Mouse (Mus musculus) liver, embryonic 12.5 days (tissue): Measurements from ENCODE around the gene Rgl2. TPM values are rescaled to one million over a fixed set of nuclear protein-coding genes. Genes with fewer than 3 reads are reported as not detected.

ENCODE experiments used
- microRNA-seq: library from miRNA; unstranded; fragments of <30 nt; microRNA quantifications from one replicate; pipeline ENCODE4, GENCODE M21; 2017
- polyA plus RNA-seq: library from polyadenylated mRNA; unstranded; fragments of >200 nt; fragmentation: Nextera tagmentation; extraction: Ambion mirVana; gene quantifications from 2 replicates; pipeline ENCODE4 v1.2.1, GENCODE M21; 2016

Rgl2 gene
- polyA plus RNA-seq, 1 experiment from 2014 or later, result 17.3 TPM

Small RNA genes within 50 kb of the gene (microRNA-seq; reads per million reads assigned to microRNA genes)
- not detected for gene Gm27740

Other genes with a start within 250 kb of the Rgl2 start
- gene Hnrnpm, start 242.7 kb upstream of the Rgl2 start, polyA plus RNA-seq, result 222 and 242 TPM in 2 replicates
- 196 and 205 TPM in 2 replicates for gene March2, start 210.9 kb upstream of the Rgl2 start, polyA plus RNA-seq
- 147 and 169 TPM in 2 replicates for gene Rab11b, start 169.0 kb upstream of the Rgl2 start, polyA plus RNA-seq
- gene Angptl4, start 147.7 kb upstream of the Rgl2 start, polyA plus RNA-seq, result 17.3 and 21.0 TPM in 2 replicates
- 12.6 and 13.2 TPM in 2 replicates for gene Kank3, start 119.0 kb upstream of the Rgl2 start, polyA plus RNA-seq
- gene Rps28, start 105.0 kb upstream of the Rgl2 start, polyA plus RNA-seq, result 689 and 715 TPM in 2 replicates
- 296 and 311 TPM in 2 replicates for gene Ndufa7, start 105.0 kb upstream of the Rgl2 start, polyA plus RNA-seq
- gene Cd320, start 86.5 kb upstream of the Rgl2 start, polyA plus RNA-seq, result 22.2 and 24.1 TPM in 2 replicates
- not detected in 2 replicates for gene Gm7029, start 55.7 kb upstream of the Rgl2 start, polyA plus RNA-seq
- gene Kifc1, start 38.9 kb upstream of the Rgl2 start, polyA plus RNA-seq, result 4.8 and 6.0 TPM in 2 replicates
- 0.51 and 0.78 TPM in 2 replicates for gene Platr17, start 24.4 kb upstream of the Rgl2 start, polyA plus RNA-seq
- 33.4 and 37.1 TPM in 2 replicates for gene Daxx, start 20.1 kb upstream of the Rgl2 start, polyA plus RNA-seq
- 29.4 and 30.1 TPM in 2 replicates for gene Tapbp, start 13.6 kb upstream of the Rgl2 start, polyA plus RNA-seq
- gene Zbtb22, start 13.6 kb upstream of the Rgl2 start, polyA plus RNA-seq, result 13.6 and 14.8 TPM in 2 replicates
- 164 and 177 TPM in 2 replicates for gene Pfdn6, start 10.8 kb downstream of the Rgl2 start, polyA plus RNA-seq
- 49.4 and 52.7 TPM in 2 replicates for gene Wdr46, start 11.1 kb downstream of the Rgl2 start, polyA plus RNA-seq
- gene B3galt4, start 21.9 kb downstream of the Rgl2 start, polyA plus RNA-seq, result 2.1 and 2.6 TPM in 2 replicates
- gene Vps52, start 26.3 kb downstream of the Rgl2 start, polyA plus RNA-seq, result 41.1 and 43.5 TPM in 2 replicates
- gene Rps18, start 26.5 kb downstream of the Rgl2 start, polyA plus RNA-seq, result 1,396 and 1,433 TPM in 2 replicates
- 82.1 and 83.5 TPM in 2 replicates for gene H2-K1, start 70.8 kb downstream of the Rgl2 start, polyA plus RNA-seq
- gene Ring1, start 95.1 kb downstream of the Rgl2 start, polyA plus RNA-seq, result 10.6 and 10.7 TPM in 2 replicates
- 33.2 and 36.1 TPM in 2 replicates for gene H2-Ke6, start 98.5 kb downstream of the Rgl2 start, polyA plus RNA-seq
- 91.7 and 96.0 TPM in 2 replicates for gene Slc39a7, start 102.1 kb downstream of the Rgl2 start, polyA plus RNA-seq
- 29.2 and 31.3 TPM in 2 replicates for gene Rxrb, start 102.3 kb downstream of the Rgl2 start, polyA plus RNA-seq
- 0.37 and 0.54 TPM in 2 replicates for gene Col11a2, start 109.9 kb downstream of the Rgl2 start, polyA plus RNA-seq
- 0.37 and 0.56 TPM in 2 replicates for gene H2-Oa, start 162.8 kb downstream of the Rgl2 start, polyA plus RNA-seq
- 3.1 and 4.3 TPM in 2 replicates for gene H2-DMa, start 190.0 kb downstream of the Rgl2 start, polyA plus RNA-seq
- 59.9 and 66.1 TPM in 2 replicates for gene Brd2, start 193.1 kb downstream of the Rgl2 start, polyA plus RNA-seq
- gene H2-DMb2, start 213.8 kb downstream of the Rgl2 start, polyA plus RNA-seq, result 0.30 and 0.35 TPM in 2 replicates
- 0.21 and 0.45 TPM in 2 replicates for gene H2-DMb1, start 223.5 kb downstream of the Rgl2 start, polyA plus RNA-seq